Mouse (Mus musculus) adrenal gland, adult 2 months (tissue): Measurements from ENCODE around the gene Rps6kc1. TPM values are rescaled to one million over a fixed set of nuclear protein-coding genes. Genes with fewer than 3 reads are reported as not detected.

ENCODE experiments used
- DNase-seq: peaks from one replicate; pipeline ENCODE4 v3.0.0; 2021
- polyA plus RNA-seq: library from polyadenylated mRNA; depleted of rRNA; stranded (reverse); fragments of >200 nt; gene quantifications from 2 replicates; pipeline ENCODE4 v1.2.3, GENCODE M21; 2012
- total RNA-seq, 2 experiments: library from RNA; stranded (reverse); gene quantifications; 2 replicates each; pipeline ENCODE4 v1.2.3; 2021

Gene Rps6kc1
- total and polyA plus RNA-seq, 3 experiments: 23.2 to 25.3 (median 23.3) TPM

DNA sequence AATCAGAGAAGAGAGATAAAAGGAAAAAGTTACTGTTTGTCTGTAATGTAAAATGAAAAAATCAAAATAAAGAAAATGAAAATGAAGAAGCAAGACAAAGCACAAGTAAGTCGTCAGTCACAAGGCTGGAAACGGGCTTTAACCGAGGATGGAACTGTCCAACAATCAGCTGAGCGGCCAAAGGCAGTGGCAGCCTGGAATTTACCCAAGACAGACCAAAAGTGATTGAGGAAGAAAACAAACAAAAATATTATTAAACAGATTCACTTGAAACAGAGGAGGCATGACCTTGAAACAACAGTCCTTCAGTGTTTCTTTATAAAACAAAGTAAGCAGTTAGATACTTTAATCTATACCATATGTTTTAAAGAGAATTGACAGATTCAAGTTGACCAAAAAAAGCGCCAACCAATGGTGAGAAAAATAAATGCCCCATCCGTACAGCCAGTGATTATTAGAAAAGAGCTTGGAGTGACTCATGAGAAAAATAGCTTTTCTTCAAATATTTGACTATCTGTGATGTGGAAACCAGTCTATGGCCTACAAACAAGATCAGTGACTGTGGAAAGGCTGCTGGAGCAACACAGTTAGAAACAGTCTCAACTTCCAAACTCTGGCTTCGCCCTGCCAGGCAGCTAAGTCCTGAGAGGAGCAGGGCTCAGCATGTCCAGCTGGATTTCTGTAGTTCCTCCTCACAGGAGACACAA, 77.2 kb downstream of the Rps6kc1 start:
- DNase-seq: no peak

DNA sequence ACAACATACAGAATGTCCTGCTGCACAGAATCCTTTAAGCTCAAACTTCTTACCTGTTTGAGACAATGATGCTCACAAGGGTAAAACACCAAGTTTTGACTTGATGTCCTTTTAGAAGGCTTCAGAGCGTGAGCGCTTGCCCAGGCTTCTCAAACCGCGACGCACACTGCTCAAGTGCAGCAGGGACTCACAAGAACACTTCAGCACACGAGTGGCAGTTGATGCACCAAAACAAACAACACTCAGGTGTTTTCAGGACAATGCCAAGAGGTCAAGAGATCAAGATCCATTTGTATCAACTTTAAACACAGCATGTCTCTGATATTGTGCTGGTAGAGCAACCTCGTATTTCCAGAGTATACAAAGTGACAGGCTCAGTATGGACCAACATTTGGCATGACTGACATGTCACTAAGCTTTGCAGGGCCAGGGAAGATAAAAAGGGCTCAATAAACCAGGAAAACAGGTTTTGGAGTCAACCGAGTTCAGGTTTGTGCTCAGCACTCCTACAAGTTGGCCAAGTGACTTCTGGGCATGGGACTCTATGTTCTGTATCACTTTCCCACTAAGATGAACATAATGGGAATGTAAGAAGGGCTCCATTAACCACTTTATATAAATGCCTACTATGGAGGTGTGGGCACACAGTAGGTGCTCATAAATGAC, 78.5 kb downstream of the Rps6kc1 start:
- DNase-seq: no peak

DNA sequence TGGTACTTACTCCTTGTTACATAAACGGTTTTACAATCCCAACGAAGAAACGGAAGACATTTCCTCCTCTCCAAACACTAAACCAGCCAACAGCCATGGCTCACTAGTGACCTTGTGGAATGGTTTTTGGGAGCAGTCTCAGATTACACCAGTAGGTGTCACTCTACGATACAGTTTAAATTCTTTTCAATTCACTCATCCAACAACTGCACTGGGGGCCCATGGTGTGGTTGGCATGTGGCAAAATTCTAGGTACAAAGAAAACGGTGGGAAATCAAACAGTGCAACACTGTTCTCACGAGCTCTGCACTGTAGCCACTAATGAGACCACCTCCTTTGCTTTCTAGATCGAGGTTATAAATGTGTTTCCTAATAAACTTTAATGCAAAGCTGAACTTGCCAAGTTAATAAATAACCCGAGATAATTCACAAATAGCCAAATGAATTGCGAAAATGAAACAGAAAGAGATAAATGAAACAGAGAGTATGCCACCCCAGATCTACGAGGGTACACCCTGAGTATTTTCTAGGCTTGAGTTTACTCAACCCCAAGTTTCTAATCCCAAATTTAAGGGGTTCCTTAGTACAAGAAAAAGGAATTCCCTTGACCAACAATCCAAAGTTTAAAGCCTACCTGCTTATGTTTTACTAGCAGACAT, 79.6 kb downstream of the Rps6kc1 start:
- peak; percentile 59 for DNase-seq

DNA sequence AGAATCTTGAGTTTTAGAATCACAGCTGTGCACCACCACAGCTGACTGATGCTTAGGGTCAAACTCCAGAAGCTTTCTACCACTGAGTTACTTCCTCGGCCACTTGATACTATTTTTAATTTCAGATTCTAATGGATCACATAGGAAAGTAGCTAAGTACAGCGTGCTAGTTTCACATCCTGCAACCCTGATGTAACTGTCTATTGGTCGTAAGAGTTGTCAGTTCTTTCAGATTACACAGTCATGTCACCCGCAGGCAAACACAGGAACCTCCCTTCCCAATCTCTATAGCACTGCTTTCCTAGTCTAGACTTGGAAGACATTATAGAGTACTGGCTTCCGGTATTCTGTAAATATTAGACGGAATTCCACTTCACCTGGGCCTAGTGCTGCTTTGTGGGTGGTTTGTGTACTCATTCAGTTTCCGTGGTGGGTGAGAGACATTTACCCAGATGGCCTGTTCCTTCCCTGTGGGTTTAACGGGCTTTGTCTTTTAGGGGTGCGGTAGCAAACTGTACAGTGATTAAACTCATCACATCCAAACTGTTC, 85.0 kb downstream of the Rps6kc1 start:
- no peak for DNase-seq

DNA sequence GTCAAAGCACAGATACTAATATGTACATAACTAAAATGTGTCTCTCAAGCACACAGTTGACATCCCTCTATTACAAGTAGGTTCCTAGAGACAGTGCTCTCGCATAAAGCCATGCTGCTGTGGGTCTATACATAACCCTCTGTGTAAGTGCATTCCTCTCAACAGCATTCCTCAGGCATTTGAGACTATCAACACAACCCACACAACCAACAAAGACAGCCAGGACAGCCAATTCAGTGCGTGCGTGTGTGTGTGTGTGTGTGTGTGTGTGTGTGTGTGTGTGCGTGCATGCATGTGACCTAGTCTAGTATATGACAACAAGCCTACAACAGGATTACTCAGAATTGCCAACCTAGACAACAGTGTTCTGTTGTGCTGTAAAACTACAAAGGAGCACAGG, 87.8 kb downstream of the Rps6kc1 start:
- no peak for DNase-seq

DNA sequence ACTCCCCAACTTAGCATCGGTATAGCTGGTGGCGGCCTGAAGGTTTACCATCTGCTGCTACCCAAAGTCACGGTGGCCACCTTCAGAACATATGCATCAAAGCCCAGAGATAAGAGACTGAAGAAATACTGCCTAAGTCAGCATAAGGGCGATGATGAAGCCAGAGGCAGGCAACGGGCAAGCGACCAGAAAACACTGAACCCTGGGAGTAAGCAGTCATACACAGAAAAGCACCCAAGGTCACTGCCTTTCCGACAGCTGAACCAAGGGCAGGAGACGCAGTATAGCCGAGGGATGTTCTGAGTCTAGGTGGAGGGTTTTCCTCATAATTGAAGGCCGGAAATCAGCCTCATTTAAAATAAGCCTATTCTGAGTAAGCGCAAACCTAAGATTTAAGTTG, 95.4 kb downstream of the Rps6kc1 start:
- DNase-seq: peak; percentile 84

DNA sequence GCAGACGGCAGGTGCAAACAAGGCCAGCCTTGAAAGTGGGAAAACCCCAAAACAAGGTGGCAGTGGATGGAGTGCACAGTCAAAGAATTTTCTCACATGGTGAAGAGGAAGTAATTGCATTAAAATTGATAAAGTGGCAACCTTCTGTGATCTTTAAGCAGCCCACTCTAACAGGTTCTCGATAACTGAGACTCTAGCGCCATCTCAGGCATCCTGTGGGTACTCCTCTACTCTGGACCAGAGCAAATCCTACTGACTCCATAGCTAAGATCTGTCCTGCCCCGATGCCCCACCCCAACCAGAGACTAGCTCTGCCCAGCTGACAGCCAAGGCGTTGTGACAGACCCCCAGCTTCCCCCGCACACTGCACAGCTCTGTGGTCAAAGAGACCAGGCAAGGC, 101.2 kb downstream of the Rps6kc1 start:
- no peak for DNase-seq

DNA sequence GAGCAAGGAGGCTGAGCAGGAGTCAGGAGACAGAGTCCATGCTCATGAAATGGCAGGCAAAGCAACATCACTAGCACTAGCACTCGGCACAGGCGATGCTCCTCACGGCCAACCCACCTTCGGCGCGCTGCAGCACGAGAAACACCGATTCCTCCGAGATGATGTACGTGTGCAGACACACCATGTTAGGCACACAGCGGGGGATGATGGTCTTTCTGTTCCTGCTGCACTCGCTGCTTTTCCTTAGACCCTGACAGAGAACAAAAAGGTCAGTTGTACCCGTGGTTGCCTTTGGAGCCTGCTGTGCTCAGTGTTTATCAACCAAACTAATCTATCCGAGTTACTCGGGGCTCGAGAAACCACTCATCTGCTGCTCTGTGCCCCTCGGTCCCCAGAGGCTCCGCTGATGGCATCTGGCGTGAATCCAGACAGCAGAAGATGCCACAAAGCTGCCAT, 102.8 kb downstream of the Rps6kc1 start:
- DNase-seq: peak; percentile 32

DNA sequence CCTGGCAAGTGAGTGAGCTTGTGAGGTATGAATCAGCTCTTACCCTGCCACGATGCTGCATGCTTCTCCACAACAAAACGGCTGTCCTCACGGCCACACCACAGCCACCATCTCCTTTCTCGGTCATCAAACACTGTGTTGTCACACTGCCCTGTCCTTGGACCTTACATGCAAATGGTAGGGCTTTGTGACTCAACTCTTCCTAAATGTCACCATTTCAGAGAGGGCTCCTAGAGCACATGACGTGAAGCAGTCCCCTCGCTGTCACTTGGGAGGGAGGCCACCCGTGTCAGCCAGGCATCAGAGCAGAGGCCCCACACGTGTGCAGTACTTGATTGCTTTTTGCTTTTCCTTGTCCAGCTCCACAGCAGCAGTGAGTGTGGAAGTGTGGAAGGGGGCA, 104.8 kb downstream of the Rps6kc1 start:
- peak; percentile 84 for DNase-seq

DNA sequence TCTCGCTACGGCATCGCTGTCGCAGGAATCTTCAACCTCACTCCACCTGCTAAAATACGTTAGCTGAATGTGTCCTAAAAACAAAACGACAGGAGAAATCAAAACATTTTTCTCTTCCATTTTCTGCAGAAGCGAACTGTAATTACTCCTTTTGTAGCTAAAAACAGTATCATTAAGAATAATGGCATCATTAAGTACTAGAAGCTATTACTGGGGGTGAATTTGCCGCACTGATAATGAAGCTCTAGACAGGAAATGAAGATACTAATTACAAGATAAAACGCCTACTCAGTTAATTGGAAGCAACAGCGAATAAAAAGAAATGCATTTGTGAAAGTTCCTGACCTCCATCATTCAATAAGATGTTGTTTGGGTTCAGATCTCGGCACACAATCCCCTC, 112.9 kb downstream of the Rps6kc1 start:
- no peak for DNase-seq

DNA sequence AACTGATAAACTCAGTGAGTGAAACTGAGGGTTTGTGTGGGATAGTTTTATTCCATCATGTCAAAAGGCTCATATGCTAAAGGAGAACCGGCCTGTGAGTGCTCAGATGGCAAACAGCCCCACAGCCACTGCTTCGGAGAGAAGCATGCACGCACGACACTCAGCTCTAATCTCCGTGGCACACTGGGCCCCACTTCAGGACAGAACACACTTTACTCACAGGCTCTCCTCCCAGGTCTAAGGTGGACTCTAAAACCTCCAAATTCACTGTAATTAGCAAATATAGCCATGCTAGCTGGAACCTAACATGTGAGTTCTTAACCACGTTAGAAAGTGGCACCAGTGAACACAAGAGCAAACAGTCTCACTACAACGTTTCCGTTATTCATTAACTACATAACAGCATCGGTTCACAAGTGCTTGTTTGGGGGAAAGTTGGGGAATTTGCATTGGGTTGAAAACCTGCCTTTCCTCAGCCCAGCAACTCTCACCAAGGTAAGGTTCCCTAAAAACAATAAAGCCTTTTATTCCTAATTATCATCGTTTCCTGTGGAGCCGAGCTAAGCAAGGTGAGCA, 114.0 kb downstream of the Rps6kc1 start:
- no peak for DNase-seq

DNA sequence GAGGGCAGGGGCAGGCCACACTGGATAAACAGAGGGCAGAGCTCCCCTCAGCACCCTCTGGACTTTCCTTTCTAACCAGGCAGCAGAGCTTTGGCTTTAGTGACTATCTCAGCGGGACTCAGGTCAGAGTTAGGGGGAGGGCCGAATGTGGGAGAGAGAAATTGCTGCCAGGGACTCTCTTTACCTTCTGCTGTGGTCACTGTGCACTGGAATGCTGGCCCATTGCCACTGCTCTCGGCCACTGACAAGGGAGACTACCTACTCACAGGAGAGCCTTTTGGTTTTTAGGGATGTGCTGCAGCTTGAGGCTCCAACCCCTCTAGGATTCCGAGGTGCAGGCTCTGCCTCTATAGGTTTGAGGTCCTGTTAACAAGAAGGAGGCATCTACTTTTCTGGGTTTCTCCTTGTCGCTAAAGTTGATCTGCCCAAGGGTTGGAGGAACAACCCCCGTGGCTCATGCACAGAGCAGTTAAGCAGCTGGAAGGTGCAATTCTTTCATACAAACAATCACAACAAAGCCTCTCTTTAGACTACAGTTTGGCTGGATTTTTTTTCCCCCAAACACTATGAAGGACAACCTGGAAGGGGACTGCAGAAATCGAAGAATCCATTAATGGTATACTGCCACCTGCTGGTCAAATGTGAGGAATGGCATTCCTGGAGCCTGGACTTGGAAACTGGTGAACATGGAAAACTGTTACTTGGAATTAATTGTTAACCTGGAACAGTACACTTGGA, 114.7 kb downstream of the Rps6kc1 start:
- peak; percentile 53 for DNase-seq

DNA sequence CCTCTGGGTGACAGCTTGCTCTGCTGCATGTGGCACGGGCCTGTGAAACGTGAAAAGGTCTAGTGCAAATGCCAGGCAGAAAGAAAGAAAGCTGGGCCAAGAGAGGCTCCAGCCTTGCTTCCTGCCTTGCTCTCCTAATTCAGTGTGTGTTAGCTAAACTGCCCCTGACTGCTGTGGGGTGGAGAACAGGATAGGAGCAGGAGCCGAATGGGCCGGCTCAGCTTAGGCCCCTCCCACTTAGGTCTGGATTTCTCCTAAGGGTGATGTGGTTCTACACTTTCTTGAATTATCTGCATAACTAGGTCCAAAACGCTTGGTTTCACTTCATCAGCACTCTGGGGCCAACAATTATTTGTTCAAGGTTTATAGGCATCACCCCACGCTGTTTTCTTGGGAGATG, 119.9 kb downstream of the Rps6kc1 start:
- no peak for DNase-seq

DNA sequence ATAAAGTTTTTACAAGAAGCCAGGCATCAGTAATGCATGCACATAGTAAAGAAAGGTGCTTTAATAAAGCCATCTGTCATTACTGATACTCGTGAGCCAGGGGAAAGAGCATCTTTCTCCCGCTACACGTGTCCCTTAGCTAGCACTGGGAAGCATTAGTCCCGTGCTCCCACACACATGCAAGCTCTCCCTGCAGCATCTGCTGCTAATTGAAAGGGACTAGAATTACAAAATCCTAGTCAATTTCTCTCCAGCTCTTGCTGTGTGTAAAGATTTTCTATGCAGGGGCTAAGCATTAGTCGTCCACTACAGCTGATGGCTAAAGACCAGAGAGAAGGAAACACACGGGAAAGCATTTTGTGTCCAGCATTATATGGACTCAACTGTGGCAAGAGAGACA, 120.8 kb downstream of the Rps6kc1 start:
- DNase-seq: no peak

DNA sequence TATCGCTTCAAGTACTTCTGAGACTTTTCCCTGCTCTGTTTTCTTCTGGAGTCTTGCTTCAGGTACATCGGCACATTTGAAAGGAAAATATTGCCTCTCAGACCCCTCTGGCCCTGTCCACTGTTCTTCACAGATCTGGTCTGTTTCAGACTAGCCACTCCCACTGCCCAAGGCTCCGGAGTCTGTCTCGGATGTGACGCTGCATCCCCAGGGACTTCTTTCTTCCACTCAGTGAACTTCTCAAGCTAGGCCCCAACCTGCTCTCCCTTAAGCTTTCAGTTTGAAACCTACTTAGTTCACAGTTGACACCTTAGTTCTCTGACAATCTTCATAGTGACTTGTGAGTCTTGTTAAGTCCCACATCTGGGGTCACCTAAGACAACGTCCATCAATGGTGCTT, 133.9 kb downstream of the Rps6kc1 start:
- DNase-seq: no peak

DNA sequence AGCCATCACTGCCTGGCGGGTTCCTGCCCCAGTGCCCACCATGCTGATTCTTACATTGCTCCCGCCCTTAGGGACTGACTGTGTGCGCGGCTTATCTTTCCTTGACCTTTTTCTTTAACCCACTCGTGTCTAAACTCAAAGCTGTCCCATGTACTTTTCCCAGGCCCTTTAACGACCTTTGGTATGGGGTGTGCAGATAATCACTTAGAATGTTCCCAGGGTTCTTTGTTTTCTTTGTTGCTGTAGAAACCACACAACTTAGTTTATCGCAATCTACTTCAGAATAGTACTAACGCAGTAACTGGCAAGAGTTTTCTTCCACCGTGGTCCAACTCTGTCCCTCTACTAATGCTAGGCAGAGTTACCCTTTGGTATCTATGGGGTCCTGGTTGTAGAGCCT, 135.3 kb downstream of the Rps6kc1 start:
- DNase-seq: no peak

DNA sequence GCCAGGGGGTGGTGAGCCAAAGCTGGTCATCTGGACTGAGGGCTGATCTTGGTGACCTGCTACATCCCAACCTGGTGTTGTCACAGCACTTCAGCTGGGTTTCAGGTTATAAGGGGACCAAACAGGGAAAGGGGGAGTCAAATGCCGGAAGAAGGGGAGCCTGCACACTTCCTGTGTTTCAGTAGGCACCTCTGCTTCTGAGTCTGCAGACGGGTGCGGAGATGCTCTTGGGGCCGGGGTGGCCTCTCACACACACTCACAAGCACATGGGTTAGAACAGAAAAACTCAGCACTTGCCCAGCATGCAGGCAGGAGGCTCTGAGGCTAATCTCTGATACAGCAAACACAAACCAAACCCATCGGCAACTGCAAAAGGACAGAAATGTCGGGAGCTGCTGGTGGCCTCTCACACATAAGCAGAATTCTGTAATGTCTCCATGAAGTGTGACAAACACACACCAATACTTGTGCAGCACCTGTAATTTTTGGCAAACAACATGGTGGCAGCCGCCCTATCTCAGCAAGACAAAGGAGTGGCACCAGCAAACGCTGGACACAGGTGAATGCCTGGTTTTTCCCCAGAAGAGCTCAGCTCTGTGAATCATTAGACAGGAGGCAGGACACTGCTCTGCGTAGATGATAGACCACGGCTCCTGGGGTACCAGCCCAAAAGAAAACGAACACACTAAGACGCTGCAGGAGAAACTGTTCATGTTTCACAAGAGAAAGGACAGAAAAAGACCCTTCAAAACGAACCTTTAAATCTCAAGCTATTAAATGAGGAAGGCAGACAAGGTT, 139.3 kb downstream of the Rps6kc1 start:
- no peak for DNase-seq

DNA sequence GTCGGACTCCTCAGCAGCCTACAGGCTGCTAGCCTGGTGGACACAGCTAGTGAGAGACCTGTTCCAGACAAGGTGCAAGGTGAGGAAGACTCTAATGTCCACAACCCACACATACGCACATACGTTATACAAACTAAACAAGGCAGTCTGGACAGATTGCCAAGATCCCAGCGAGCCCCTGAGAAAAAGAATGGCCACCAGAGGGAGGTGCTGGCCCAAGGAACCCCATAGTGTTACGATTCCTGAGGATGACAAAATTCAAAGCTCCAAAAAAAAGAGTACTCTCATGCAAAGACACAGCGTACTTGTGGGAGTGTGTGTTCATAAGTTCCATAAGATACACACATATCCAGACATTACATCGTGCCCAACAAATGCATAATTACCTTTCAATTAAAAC, 141.8 kb downstream of the Rps6kc1 start:
- DNase-seq: no peak

DNA sequence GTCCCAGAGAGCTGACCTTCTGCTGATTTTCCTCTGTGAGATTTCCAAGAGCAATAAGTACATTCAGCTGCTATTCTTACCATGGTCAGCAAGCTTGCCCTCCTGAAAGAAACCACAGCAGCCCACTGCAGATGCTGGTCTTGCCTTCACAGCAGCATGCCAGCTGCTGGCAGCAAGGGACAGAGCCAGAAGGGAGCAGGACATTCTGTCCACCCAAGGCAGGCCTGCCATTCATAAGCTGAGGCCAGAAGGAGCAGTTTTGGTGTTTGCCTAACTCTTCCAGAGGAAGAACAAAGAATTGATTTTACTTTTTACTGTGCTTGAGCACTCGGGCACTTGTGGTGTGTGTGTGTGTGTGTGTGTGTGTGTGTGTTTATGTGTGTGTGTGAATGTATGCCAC, 143.3 kb downstream of the Rps6kc1 start:
- DNase-seq: no peak

DNA sequence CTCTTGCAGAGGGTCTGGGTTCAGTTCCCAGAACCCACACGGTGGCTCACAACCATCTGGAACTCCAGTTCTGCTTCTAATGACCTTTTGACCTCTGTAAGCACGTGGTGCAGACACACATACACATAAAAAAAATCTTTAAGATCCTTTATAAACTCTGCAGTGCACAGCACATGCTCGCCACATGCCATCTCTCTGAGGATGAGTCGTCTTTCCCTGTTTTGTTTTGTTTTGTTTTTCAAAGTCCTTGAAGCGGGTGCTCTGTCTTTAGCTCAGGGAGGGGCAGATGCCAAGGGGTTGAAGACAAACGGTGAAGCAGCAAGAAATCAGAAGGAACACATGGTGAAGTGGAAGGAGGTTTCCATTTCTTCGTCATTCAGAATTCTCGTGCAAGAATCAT, 143.9 kb downstream of the Rps6kc1 start:
- peak; percentile 9 for DNase-seq

DNA sequence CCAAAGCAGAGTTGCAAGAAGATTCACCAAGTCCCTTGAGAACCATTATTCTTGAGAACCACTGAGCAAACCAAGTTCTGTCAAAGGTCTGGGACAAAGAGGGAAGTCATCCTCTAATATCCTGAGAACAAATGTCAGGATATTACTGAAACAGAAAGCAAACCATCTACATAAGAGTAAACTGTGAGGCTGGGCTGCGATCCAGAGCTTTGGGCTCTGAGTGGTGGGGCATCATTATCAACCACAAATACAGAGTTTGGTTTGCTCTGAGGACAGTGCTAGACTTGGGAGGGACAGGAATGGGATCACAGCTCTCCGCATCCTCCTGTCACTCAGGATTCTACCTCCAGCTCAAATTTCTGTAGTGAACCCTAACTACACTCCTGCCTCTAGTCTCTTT, 144.8 kb downstream of the Rps6kc1 start:
- no peak for DNase-seq
